Mouse (Mus musculus): ENCODE measurements around the gene Ivd.

Gene Ivd

DNA sequence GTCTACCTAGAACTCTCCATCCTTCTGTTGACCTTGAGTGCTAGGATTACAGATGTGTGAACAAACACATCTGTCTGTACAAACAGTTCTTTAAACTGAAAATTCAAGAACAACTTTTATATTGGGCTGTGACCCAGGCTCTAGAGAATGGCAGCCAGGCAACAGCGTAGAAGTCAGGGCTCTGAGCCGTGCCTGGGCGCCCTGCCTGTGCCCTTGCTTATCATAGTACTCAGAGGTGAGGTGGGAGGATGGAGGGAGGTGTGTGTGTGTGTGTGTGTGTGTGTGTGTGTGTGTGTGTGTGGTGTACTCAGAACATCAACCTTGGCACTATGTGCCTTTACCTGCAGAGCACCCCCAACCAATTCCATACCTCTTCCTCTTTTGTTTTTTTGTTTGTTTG lies 46.0 kb downstream of the Ivd start:
- DNase-seq (ENCODE audit: low spot score in 2 of 2), result no peak

DNA sequence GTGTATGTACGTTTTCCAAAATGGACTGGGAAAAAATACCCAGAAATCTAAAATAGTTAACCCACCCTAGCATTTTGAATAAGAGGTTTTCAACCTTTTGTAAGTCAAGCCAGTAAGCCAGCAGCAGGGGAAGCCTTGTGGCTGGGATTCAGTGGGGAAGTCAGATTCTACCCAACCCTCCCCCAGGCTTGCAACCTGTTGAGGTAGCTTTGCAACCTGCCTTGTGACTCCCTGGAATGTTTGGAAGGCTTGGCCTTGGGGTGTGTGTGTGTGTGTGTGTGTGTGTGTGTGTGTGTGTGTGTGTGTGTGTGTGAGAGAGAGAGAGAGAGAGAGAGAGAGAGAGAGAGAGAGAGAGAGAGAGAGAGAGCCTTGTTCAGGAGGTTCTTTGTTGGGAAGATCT lies 47.4 kb downstream of the Ivd start:
- no peak for DNase-seq (ENCODE audit: low spot score in 2 of 2)

DNA sequence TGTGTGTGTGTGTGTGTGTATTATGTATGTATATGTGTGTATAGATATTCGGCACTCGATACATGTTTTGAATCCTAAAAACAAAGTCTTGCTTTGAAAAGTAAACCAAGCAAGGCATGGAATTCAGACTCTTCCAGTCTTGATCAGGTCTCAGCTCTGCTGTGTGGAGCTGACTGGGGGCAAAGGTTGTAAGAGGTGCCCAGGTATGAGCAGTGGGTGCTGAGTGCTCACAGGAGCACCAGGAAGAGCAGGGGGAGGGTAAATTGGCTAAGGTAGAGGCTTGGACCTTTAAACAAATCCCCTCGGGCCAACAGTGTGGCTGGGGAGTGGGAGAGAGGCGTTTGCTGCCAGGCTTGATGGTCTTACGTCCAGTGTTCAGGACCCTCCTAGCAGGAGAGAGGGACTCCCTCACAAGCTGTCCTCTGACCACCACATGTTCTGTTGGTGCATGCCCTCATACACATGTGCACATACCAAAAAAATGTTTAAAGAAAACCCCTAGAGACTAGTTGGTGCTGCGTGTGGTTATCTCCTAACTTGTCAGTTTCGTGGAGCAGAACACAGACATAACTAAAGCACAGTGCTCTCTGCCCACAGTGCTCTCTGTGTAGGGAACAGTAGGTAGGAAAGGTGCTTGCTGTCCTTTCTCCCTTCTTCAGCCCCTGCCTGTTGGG lies 49.0 kb downstream of the Ivd start:
- no peak for DNase-seq (ENCODE audit: low spot score in 2 of 2)

DNA sequence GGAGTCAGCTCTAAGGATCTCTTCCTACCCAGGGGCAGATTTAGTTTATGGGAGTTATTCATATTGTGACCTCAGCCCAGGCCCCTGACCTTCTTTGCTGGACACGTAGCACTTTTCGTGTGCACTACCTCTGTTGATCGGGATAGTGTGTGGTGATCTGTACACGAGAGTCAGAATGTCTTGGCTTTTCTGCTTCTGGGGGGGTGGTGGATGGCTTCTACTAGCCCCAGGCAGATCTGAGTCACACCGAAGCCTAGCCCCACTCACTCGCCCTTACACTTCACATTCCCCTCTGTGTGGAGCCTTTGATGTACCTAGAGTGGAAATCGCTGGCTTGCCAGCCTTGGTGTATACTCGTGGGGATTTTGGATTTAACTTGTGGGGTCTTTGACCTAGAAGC lies 51.0 kb downstream of the Ivd start:
- DNase-seq (ENCODE audit: low spot score in 2 of 2), result no peak

DNA sequence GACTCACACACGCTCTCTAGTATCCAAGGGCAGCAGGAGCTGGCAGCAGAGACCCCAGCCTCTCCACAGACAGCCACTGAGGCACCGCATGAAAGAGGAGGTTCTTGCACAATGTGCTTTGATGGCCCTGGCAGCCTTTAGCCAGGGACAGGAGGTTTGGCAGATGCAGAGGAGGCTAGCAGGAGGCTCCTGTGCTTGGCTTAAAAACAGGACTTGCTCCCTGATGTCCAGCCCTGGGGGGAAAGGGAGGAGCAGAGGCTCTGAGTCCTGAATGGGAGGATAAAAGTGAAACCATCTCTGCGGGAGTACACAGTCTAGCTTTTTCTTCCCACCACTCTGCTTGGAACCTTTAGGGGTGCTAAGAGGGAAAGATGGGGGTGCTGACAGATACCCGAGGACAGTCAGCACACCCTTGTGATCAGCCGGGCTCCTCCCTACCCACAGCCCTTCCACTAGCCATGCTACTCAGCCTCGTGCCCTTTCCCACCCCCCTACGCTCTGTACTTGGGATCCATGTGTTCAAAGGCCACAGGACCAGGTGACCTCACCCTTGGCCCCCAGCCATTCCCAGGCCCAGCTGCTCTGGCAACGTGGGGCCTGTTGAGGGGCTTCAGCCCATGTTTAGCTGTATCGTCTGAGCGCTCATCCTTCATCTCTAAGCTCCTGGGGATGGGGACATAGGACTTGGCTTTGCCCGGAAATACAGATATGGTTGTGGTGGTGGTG lies 52.0 kb downstream of the Ivd start:
- no peak for DNase-seq (ENCODE audit: low spot score in 2 of 2)

DNA sequence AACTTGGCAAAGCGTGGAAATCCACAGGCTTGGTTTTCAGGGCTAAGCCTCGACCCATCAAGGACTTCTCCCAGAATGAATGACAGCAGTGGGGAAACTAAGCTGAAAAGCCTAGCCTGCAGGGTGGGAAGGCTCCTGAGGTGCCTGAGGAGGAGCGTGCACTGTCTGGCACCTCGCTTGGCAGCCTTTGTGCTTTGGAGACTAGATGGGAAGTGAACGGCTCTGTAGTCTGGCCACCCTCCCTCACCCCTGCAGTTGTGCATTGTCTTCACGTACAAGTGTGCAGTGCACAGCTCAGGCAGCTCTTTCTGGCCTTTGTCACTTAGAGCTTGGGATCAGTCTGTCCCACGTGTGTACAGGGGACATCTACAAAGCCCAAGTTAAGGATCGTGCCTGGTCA lies 52.9 kb downstream of the Ivd start:
- DNase-seq (ENCODE audit: low spot score in 2 of 2), result no peak

DNA sequence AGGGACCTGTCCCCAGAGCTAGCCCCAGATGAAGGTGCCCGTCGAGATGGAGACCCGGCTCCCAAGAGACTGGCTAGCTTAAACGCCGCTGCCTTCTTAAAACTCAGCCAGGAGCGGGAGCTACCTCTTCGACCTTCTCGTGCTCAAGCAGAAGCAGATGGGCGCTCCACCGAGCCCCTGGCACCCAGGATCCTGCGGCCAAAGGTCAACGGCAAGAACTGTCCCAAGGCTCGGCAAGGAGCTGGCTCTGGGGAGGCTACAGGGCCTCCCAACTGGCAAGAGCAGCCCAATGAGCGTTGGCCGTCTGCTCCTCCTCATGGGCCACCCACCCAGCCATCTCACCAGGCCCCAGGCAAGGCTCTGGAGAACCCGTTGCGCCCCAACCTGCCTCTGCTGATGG lies 54.7 kb downstream of the Ivd start:
- DNase-seq (ENCODE audit: low spot score in 2 of 2), result no peak

DNA sequence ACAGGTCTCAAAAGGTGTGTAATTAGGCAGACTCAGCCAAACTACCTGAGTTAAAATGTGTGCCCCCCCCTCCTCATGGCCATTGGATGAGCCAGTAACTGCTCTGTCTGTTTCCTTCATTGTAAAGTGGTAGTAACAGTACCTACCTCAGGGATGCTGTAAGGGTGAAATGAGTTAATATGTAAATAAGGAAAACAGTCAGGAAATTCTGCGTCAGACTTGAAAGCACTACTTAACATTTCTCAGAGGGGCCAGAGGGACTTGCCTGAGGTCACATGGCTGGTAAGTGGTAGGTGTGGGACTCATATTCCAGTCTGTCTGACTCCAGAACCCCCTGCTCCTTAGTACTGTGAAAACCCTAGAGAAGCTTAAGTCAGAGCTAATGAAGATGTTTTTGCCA lies 56.8 kb downstream of the Ivd start:
- DNase-seq (ENCODE audit: low spot score in 2 of 2), result no peak

DNA sequence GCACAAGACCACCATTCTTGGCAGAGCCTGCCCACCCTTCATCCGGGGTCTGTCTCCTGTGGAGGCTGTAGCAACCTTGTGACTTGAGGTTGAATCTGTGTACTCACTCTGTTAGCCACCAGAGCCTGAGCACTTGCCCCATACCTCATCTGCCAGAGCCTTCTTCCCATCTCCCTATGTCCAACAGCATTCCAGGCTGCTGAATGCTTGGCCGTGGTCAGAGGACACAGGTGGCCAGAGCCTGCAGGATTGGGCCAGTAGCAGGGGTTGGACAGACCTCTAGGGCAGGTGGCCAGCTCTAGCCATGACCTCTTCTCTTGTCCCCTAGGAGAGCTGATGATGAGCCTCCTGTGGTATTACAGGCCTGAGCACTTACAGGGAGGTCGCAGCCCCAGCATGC lies 58.7 kb downstream of the Ivd start:
- DNase-seq (ENCODE audit: low spot score in 2 of 2), result no peak

DNA sequence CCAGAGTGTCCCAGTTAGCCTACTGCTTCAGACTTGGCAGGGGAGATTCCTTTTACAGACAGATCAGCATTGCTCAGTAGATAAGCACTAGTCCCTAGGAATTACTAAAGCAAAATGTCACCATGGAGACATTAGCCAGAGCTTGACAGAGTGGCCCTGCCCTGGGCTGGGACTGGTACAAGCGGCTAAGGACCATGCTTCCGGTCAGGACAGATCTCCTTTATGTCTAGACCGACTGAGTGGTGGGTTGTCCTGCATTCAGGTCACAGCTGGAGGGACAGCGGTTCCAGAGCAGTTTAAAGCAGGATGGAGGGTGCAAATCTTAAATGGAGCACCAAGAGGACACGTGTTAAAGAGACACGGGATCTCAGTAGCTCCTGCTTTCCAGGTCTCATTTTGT lies 64.2 kb downstream of the Ivd start:
- no peak for DNase-seq (ENCODE audit: low spot score in 2 of 2)

DNA sequence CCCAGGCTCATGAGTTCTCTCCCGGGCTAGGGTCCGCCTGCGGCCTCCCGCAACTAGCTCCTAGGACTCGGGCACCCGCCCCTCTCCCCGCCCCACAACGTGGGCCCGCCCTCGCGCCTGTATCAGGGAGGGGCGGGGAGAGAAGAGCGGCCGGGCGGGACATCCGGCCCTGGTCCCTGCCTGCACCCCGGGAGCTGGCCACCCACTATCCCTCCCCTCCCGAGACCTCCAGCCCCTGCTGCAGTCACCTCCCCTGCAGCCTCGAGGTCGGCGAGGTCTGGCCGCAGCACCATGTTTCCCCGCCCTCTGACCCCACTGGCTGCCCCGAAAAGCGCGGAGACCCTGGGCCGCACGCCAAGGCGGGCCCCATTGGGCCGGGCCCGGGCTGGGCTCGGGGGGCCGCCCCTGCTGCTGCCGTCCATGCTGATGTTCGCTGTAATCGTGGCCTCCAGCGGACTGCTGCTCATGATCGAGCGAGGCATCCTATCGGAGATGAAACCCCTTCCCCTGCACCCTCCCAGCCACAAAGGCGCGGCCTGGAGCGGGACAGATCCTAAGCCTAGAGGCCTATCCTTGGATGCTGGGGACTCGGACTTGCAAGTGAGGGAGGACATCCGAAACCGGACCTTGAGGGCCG lies 64.7 kb downstream of the Ivd start, which contains the start of gene Chst14:
Gene Chst14, plus strand, starts transcription at position 136 of the 637 bp plus-strand sequence.
- peak in 1 of 2 experiments; percentile 69 for DNase-seq (ENCODE audit: low spot score in 2 of 2)

DNA sequence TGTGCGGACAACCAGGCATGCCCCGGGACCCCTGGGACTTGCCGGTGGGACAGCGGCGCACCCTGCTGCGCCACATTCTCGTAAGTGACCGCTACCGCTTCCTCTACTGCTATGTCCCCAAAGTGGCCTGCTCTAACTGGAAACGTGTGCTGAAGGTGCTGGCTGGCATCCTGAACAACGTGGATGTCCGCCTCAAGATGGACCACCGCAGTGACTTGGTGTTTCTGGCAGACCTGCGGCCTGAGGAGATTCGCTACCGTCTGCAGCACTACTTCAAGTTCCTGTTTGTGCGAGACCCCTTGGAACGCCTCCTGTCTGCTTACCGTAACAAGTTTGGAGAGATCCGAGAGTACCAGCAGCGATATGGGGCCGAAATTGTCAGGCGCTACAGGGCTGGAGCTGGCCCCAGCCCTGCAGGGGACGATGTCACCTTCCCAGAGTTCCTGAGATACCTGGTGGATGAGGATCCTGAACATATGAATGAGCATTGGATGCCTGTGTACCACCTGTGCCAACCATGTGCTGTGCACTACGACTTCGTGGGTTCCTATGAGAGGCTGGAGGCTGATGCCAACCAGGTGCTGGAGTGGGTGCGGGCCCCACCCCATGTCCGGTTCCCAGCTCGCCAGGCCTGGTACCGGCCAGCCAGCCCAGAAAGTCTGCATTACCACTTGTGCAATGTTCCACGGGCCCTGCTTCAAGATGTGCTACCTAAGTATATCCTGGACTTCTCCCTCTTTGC lies 65.4 kb downstream of the Ivd start:
- DNase-seq (ENCODE audit: low spot score in 2 of 2), result no peak

Data from right cerebral cortex, postnatal 10 days (tissue).